Mouse (Mus musculus) MN1 (cell line): Measurements from ENCODE around the gene Ap5b1.

ENCODE experiments used
- DNase-seq: peaks from one replicate; pipeline ENCODE4 v3.0.0-alpha.2; 2016; ENCODE audit warnings: low spot score

The Ap5b1 gene

GRCm38 (mm10) chr19:5567180-5567533 lies 668 bp upstream of the Ap5b1 start:
- peak; percentile 57 for DNase-seq

- DNase-seq: peak; percentile 87
Observed at GRCm38 (mm10) chr19:5568470-5569140, 780 bp downstream of the Ap5b1 start.

GRCm38 (mm10) chr19:5569521-5569920 lies 1.7 kb downstream of the Ap5b1 start:
- no peak for DNase-seq

GRCm38 (mm10) chr19:5570353-5571246 lies 2.8 kb downstream of the Ap5b1 start:
- no peak for DNase-seq

GRCm38 (mm10) chr19:5571831-5572230 lies 4.0 kb downstream of the Ap5b1 start:
- DNase-seq: no peak

GRCm38 (mm10) chr19:5572331-5573125 lies 4.7 kb downstream of the Ap5b1 start:
- no peak for DNase-seq

- DNase-seq: no peak
Observed at GRCm38 (mm10) chr19:5575336-5575735, 7.5 kb downstream of the Ap5b1 start.

- DNase-seq: no peak
Observed at GRCm38 (mm10) chr19:5579971-5580370, 12.1 kb downstream of the Ap5b1 start.

GRCm38 (mm10) chr19:5580776-5581175 lies 13.0 kb downstream of the Ap5b1 start:
- DNase-seq: no peak

- DNase-seq: no peak
Observed at GRCm38 (mm10) chr19:5581995-5582394, 14.2 kb downstream of the Ap5b1 start.

GRCm38 (mm10) chr19:5589159-5589558 lies 21.3 kb downstream of the Ap5b1 start:
- no peak for DNase-seq

GRCm38 (mm10) chr19:5591888-5592287 lies 24.1 kb downstream of the Ap5b1 start:
- no peak for DNase-seq

- no peak for DNase-seq
Observed at GRCm38 (mm10) chr19:5599224-5599623, 31.4 kb downstream of the Ap5b1 start.

- peak; percentile 35 for DNase-seq
Observed at GRCm38 (mm10) chr19:5601752-5602541, 34.1 kb downstream of the Ap5b1 start, which contains the start of gene Rnaseh2c. Gene Rnaseh2c, plus strand, starts transcription at chr19:5601873.

- DNase-seq: no peak
Observed at GRCm38 (mm10) chr19:5603664-5604063, 35.8 kb downstream of the Ap5b1 start.

GRCm38 (mm10) chr19:5605126-5605525 lies 37.3 kb downstream of the Ap5b1 start:
- DNase-seq: no peak

GRCm38 (mm10) chr19:5606196-5606595 lies 38.4 kb downstream of the Ap5b1 start:
- no peak for DNase-seq

- DNase-seq: no peak
Observed at GRCm38 (mm10) chr19:5607705-5608410, 40.0 kb downstream of the Ap5b1 start.

GRCm38 (mm10) chr19:5608707-5609106 lies 40.9 kb downstream of the Ap5b1 start:
- DNase-seq: no peak

- DNase-seq: peak; percentile 37
Observed at GRCm38 (mm10) chr19:5609171-5609546, 41.3 kb downstream of the Ap5b1 start.
